Mouse (Mus musculus): Measurements from ENCODE around the gene Crls1.

DNA sequence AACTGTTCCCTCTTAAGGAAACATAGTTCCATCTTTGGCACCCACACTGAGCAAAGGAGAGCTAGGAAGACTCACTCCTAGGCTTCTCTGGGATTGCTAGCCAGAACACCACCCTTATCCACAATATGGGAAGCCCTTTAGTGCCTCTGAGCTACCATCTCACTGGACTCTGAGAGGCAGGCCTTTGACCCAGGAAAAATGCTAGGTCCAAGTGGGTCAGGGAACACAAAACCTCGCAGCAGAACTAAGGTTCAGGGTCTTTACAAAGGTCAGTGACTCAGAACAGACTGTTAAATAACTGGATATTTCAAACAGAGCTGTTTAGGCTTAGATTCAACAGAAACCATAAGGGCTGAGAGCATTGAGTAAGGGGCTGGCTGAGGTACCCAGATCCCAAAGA, 30.5 kb downstream of the Crls1 start:
- TF ChIP-seq CTCF (IDR thresholded peaks at IDR 0.05; ENCODE audit: low read depth, low read length) (no peak), POLR2A (IDR thresholded peaks at IDR 0.05; ENCODE audit: extremely low read depth, insufficient read depth, low read length) (no peak)

Data from liver, adult 2 months (tissue).